In the genomic region with DNA sequence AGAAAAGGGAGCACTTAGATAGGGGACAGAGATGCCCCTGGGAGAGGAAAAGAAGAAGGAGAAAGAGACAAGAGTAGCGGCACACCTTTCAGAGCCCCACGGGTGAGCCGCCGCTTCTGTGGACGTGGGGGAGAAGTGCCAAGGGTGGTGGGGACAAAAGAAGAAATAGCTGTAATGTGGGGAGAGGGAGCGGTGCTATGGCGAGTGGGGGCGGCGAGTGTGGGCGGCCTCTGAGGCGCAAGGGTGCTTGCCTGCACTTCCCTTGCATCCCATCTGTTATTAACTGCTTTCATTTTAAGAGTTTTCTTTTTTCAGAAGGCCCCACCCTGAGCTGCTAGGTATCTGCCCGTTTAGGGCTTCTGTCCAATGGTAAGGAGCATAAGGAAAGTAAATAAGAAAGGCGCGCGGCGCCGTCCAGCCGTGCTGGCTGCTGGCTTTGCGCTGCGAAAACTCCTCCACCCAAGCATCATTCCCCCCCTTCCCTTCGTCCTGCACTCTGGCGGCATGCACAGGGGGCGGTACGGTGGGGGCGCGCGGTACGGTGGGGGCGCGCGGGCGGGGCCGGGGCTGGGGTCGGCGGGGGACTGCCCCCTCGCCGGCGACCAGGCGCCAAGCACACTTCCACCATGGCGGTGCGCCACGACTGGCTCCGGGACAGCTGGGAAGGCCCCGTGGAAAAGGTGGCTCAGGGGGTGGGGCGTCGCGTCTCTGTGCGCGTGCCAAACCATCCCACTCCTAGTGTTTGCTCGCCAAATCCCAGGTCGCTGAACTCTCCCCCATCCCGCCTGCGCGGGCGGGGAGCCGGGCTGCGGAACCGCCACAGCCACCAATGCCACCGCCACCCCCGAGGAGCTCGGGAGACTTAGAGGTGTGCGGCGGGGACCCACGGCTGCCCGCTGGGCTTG, we compare ENCODE assay signal across 8 mouse cellular contexts. TPM values are rescaled to one million over a fixed set of nuclear protein-coding genes. Genes with fewer than 3 reads are reported as not detected.
DNase-seq lines count a peak whose midpoint lies in the region; ATAC-seq lines count a peak whose summit lies in the region.

No protein-coding gene starts in this region.

- no peaks in the 10 kb centered on the region for H3K4me1 ChIP-seq in heart, embryonic 12.5 days (replicated peaks)
- no peaks in the 10 kb centered on the region for H3K4me1 ChIP-seq in forebrain, embryonic 16.5 days (replicated peaks; ENCODE audit: control insufficient read depth, insufficient read depth, low read length)

- no peak overlapping the region for H3K27ac ChIP-seq in heart, embryonic 12.5 days (ENCODE audit: poor library complexity, severe bottlenecking)
- H3K27ac ChIP-seq in forebrain, embryonic 16.5 days (ENCODE audit: low read length) = no peak overlapping the region

- DNase-seq in heart, postnatal 25 days (ENCODE audit: low spot score) = no peak
- DNase-seq in 3T3-L1 (ENCODE audit: low read depth, low spot score) (peak; percentile 62), ZHBTc4 (ENCODE audit: low read depth, low spot score) (peak; percentile 84), liver (peak; percentile 46)
- DNase-seq in splenic B cell, adult 2 months (ENCODE audit: low read depth, low spot score) = peak; percentile 32

- H3K36me3 ChIP-seq in heart, embryonic 12.5 days = no peaks in the 10 kb centered on the region
- no peaks in the 10 kb centered on the region for H3K36me3 ChIP-seq in forebrain, embryonic 16.5 days (ENCODE audit: control insufficient read depth, insufficient read depth)
- no peaks in the 10 kb centered on the region for H3K36me3 ChIP-seq in splenic B cell, adult 2 months (ENCODE audit: control insufficient read depth, insufficient read depth, low read length, poor library complexity, severe bottlenecking)

- peak overlapping the region; percentile 47 for H3K4me2 ChIP-seq in heart, embryonic 12.5 days
- H3K4me2 ChIP-seq in forebrain, embryonic 16.5 days (ENCODE audit: low read length) = no peak overlapping the region

- intact Hi-C loops in heart, postnatal 25 days (cut with DNase I) = no loop called here

- H3K27me3 ChIP-seq in heart, embryonic 12.5 days (replicated peaks) = no peaks in the 10 kb centered on the region
- no peaks in the 10 kb centered on the region for H3K27me3 ChIP-seq in forebrain, embryonic 16.5 days (replicated peaks; ENCODE audit: control insufficient read depth, insufficient read depth, low read length)
- H3K27me3 ChIP-seq in splenic B cell, adult 2 months (ENCODE audit: control insufficient read depth, insufficient read depth, low read length, poor library complexity, severe bottlenecking) = peaks cover 2% of the 10 kb centered on the region; the same call in 1 of the 2 replicates

- peaks cover 20% of the 10 kb centered on the region for H3K9me3 ChIP-seq in heart, embryonic 12.5 days (replicated peaks)
- H3K9me3 ChIP-seq in forebrain, embryonic 16.5 days (ENCODE audit: control insufficient read depth, low read length) = peaks cover 9% of the 10 kb centered on the region

- H3K9ac ChIP-seq in heart, embryonic 12.5 days = no peak overlapping the region
- no peak overlapping the region for H3K9ac ChIP-seq in forebrain, embryonic 16.5 days (replicated peaks; ENCODE audit: low read depth, low read length)

- H3K4me3 ChIP-seq in heart, embryonic 12.5 days = peak overlapping the region; percentile 44
- H3K4me3 ChIP-seq in forebrain, embryonic 16.5 days (replicated peaks; ENCODE audit: low read length) = peak overlapping the region; percentile 31

- ATAC-seq in heart, embryonic 12.5 days (ENCODE audit: insufficient number of reproducible peaks, low FRiP score) = peak; percentile 22; the same call in 1 of the 2 replicates
- ATAC-seq in forebrain, embryonic 16.5 days = peak; percentile 54
- no peak for ATAC-seq in activated CD4-positive, CD25-positive, alpha-beta regulatory T cell, adult 4 months

- WGBS in heart, embryonic 12.5 days = 45% methylated on average over 65 of the region's 65 CpGs
- 67% methylated on average over 56 of the region's 65 CpGs for whole genome bisulfite sequencing in forebrain, embryonic 16.5 days

RNA-seq across cellular contexts. Expression of a gene that starts 49.2 kb away (rescaled TPM):
- 29.7 and 30.6 TPM in 2 replicates for polyA plus RNA-seq in heart, embryonic 12.5 days (2016; fragmentation: Nextera tagmentation; extraction: Ambion mirVana)
- 10 to 100 TPM; 19.5 to 19.6 TPM for total RNA-seq in heart, postnatal 25 days (2021)
- polyA plus RNA-seq in forebrain, embryonic 16.5 days (2015; fragmentation: Nextera tagmentation; extraction: Ambion mirVana) = 35.7 and 40.8 TPM in 2 replicates
- polyA plus RNA-seq in activated CD4-positive, CD25-positive, alpha-beta regulatory T cell, adult 4 months (2017; shearing (Covaris generic)) = 10 to 100 TPM; 27.6 to 29.0 TPM

RNA-seq across cellular contexts. Expression of a gene that starts 49.5 kb away (rescaled TPM):
- 8.8 and 8.9 TPM in 2 replicates for polyA plus RNA-seq in heart, embryonic 12.5 days (2016; fragmentation: Nextera tagmentation; extraction: Ambion mirVana)
- total RNA-seq in heart, postnatal 25 days (2021) = 1 to 10 TPM; 9.0 to 9.3 TPM
- polyA plus RNA-seq in forebrain, embryonic 16.5 days (2015; fragmentation: Nextera tagmentation; extraction: Ambion mirVana) = 9.5 and 9.9 TPM in 2 replicates
- 10 to 100 TPM; 11.0 to 14.5 TPM for polyA plus RNA-seq in activated CD4-positive, CD25-positive, alpha-beta regulatory T cell, adult 4 months (2017; shearing (Covaris generic))
